Mouse (Mus musculus): Measurements from ENCODE around the gene Ipo5.
A peak's percentile ranks its signal among the peaks of the same experiment; 100 is the strongest.

DNA sequence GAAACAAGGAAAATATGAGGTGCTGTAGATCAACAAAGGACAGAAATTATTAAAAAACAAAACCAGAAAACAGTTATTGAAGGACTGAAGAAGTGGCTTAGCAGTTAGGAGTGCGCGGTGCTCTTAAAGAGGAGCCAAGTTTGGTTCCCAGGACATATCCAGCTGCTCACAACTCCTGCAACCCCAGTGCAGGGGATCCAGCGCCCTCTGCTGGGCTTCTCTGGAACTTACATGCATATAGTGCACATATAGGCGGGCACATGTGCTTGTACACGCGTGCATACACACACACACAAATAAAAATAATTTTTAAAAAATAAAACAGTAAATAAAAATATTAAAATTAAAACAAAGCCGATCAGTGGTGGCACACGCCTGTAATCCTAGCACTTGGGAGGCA is 59.6 kb downstream of the Ipo5 start:
- TF ChIP-seq POLR2A (IDR thresholded peaks at IDR 0.05; ENCODE audit: extremely low read depth, insufficient read depth, low read length) (no peak), CTCF (IDR thresholded peaks at IDR 0.05; ENCODE audit: low read depth, low read length) (peak; percentile 68)

Data from liver, adult 2 months (tissue).